Mouse (Mus musculus): ENCODE measurements around the gene Llph. TPM values are rescaled to one million over a fixed set of nuclear protein-coding genes. Genes with fewer than 3 reads are reported as not detected.

Llph gene
- total and polyA plus RNA-seq, 3 experiments = 4.5 to 8.8 (median 8.5) TPM

DNA sequence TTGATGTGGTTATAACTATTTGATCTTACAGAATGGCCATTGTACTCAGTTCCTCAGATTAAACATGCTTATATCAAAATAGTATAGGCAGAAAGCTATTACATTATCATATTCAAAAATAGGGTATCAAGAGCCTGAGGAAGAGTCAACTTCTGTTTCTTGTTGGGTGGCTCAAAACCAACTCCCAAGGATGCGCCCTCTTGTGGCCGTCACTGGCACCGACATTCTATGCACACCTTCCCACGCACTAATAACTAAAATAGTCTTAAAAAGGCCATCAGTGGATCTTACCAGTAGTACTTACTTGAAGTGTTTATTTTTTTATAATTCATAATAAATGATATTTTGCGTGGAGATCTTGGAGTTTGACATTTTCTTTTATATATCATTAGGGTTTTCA, 4.8 kb downstream of the Llph start:
- Histone ChIP-seq H3K27me3 (ENCODE audit: control insufficient read depth, insufficient read depth, low read length) (no peaks in the 10 kb centered on the region), H3K79me2 (replicated peaks; ENCODE audit: control insufficient read depth, insufficient read depth, low read length) (no peaks in the 10 kb centered on the region), H3K27ac (no peak overlapping the region), H3K4me3 (no peak overlapping the region), H3K4me1 (ENCODE audit: control insufficient read depth, insufficient read depth, low read length) (peaks cover 4% of the 10 kb centered on the region), H3K9ac (ENCODE audit: low read depth, low read length) (no peak overlapping the region), H3K36me3 (ENCODE audit: control insufficient read depth, insufficient read depth, low read length) (no peaks in the 10 kb centered on the region)
- peak; percentile 90 for TF ChIP-seq CTCF (IDR thresholded peaks at IDR 0.05)
- TF ChIP-seq EP300 (IDR thresholded peaks at IDR 0.05; ENCODE audit: insufficient read depth, low read depth, low read length) = no peak
- 29% methylated on average over 5 of the region's 5 CpGs for WGBS
- intact Hi-C loops (cut with DNase I) = no loop called here
- peak; percentile 55 to 76 for DNase-seq

DNA sequence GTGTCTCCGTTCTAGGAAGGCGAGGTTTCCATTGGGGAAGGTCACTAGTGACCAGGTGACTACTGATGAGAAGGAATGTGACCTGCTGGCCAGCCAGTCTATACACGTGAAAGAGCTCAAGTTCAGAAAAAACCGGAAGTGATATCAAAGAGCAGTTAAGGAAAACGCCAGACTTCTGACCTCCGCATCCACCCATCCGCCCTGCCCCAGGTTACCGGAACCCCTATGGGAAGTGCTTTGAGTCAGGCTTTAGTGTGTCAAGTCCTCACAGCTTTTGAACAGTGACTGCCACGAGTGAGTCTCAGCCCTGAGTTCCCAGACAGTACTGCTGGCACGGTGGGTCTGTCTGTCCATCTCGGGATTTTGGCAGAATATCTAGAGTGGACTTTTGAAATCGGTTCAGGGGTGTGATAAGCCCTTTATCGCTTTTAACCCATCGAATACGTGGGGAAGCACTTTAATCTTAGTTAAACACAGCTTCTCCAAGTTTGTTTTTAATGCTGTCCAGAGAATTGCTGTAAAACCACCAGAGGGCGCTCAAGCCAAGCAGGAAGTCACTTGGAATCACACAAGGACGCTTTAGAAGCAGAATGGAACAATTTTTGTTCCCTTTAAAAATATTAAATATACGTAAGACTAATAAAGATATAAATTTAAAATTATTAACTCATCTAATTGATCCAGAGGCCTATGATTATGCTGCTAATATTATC, 6.9 kb downstream of the Llph start:
- TF ChIP-seq EP300 (IDR thresholded peaks at IDR 0.05; ENCODE audit: insufficient read depth, low read depth, low read length) = no peak
- no peak for TF ChIP-seq POLR2A (IDR thresholded peaks at IDR 0.05; ENCODE audit: insufficient read depth, low read depth, low read length)
- peak; percentile 90 for TF ChIP-seq CTCF (IDR thresholded peaks at IDR 0.05)
- peak overlapping the region; percentile 9; the same call in 1 of the 2 replicates for H3K27ac ChIP-seq
- intact Hi-C loops (cut with DNase I) = no loop called here

DNA sequence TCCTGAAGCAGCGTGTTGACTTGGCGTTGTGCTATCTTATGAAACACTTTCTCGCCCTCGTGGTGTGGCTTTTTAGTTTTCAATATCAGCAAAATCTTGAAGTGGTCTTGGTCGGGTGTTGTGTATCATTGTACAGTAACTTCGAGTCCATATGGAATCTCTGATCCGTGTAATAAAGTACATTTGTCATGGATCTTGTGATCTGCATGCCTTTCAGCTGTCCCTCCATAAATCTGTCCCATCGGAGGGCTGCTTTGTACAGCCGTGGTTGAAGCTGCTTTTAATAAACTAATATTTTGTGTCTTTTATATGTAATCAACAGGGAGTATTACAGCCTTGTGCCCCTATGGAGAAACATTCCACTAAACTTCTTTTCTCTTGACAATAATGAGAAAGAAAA, 10.0 kb downstream of the Llph start:
- TF ChIP-seq CTCF (IDR thresholded peaks at IDR 0.05) (no peak), POLR2A (IDR thresholded peaks at IDR 0.05; ENCODE audit: insufficient read depth, low read depth, low read length) (no peak), EP300 (IDR thresholded peaks at IDR 0.05; ENCODE audit: insufficient read depth, low read depth, low read length) (no peak)
- intact Hi-C loops (cut with DNase I) = no loop called here

More for the DNA sequence above, 6.9 kb downstream of the Llph start:
- 19% methylated on average over 18 of the region's 18 CpGs for WGBS
- H3K27me3 ChIP-seq (ENCODE audit: control insufficient read depth, insufficient read depth, low read length) = no peaks in the 10 kb centered on the region
- peaks cover 2% of the 10 kb centered on the region for H3K4me1 ChIP-seq (ENCODE audit: control insufficient read depth, insufficient read depth, low read length)
- no peaks in the 10 kb centered on the region for H3K79me2 ChIP-seq (replicated peaks; ENCODE audit: control insufficient read depth, insufficient read depth, low read length)
- DNase-seq = peak; percentile 48 to 56
- peak overlapping the region; percentile 47 for H3K9ac ChIP-seq (ENCODE audit: low read depth, low read length)
- no peaks in the 10 kb centered on the region for H3K36me3 ChIP-seq (ENCODE audit: control insufficient read depth, insufficient read depth, low read length)
- peak overlapping the region; percentile 22; the same call in 1 of the 2 replicates for H3K4me3 ChIP-seq

DNA sequence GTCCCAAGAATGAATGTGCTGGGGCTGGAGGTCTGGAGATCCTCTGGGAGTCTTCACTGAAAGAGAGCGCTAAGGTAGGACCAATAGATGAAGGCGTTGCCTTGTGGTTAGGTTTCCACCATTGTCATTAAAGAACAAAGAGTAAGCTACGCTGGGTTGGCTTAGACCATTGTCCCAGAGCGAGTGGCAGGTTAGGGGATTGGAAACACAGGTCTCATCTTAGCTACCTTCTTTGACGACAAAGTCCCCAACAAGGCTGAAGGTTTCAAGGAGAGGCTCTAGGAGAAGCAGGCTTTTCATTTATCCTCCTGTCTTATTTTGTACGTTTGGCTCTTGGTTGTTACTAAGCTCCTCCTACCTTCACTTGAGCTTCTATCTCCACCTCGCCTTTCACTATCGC, 11.4 kb downstream of the Llph start:
- Histone ChIP-seq H3K36me3 (ENCODE audit: control insufficient read depth, insufficient read depth, low read length) (no peaks in the 10 kb centered on the region), H3K27ac (no peak overlapping the region), H3K4me1 (ENCODE audit: control insufficient read depth, insufficient read depth, low read length) (peaks cover 2% of the 10 kb centered on the region), H3K4me3 (no peak overlapping the region), H3K79me2 (replicated peaks; ENCODE audit: control insufficient read depth, insufficient read depth, low read length) (no peaks in the 10 kb centered on the region), H3K9ac (ENCODE audit: low read depth, low read length) (no peak overlapping the region), H3K27me3 (ENCODE audit: control insufficient read depth, insufficient read depth, low read length) (no peaks in the 10 kb centered on the region)
- no peak for DNase-seq
- intact Hi-C loops (cut with DNase I) = no loop called here
- TF ChIP-seq EP300 (IDR thresholded peaks at IDR 0.05; ENCODE audit: insufficient read depth, low read depth, low read length) = no peak
- TF ChIP-seq POLR2A (IDR thresholded peaks at IDR 0.05; ENCODE audit: insufficient read depth, low read depth, low read length) = no peak
- no peak for TF ChIP-seq CTCF (IDR thresholded peaks at IDR 0.05)
- 86% methylated on average over 8 of the region's 8 CpGs for WGBS

More for the DNA sequence above, 10.0 kb downstream of the Llph start:
- Histone ChIP-seq H3K4me1 (ENCODE audit: control insufficient read depth, insufficient read depth, low read length) (peaks cover 2% of the 10 kb centered on the region), H3K36me3 (ENCODE audit: control insufficient read depth, insufficient read depth, low read length) (no peaks in the 10 kb centered on the region), H3K27me3 (ENCODE audit: control insufficient read depth, insufficient read depth, low read length) (no peaks in the 10 kb centered on the region), H3K4me3 (no peak overlapping the region), H3K27ac (no peak overlapping the region), H3K79me2 (replicated peaks; ENCODE audit: control insufficient read depth, insufficient read depth, low read length) (no peaks in the 10 kb centered on the region), H3K9ac (ENCODE audit: low read depth, low read length) (no peak overlapping the region)
- no peak for DNase-seq
- WGBS = 78% methylated on average over 9 of the region's 9 CpGs

DNA sequence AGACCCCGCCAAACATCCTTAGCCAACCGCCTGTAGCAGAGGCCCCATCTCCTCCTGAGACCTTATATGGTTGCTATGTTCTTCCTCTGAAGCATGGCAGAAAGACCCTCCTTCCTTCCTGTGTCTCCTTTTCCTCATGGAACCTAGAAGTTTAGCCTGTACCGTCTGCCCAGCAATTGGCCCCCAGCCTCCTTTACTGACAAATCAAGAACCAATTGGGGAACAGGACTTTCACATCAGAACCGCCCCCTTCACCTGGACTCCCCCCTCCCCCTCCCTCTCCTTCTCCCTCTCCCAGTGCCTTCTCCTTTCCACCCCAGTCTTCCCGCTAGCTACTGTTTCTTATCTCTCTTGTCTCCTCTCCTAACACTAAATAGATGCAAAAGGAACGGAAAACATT, 12.6 kb downstream of the Llph start:
- intact Hi-C loops (cut with DNase I) = no loop called here
- Histone ChIP-seq H3K9ac (ENCODE audit: low read depth, low read length) (no peak overlapping the region), H3K36me3 (ENCODE audit: control insufficient read depth, insufficient read depth, low read length) (no peaks in the 10 kb centered on the region), H3K4me3 (no peak overlapping the region), H3K27me3 (ENCODE audit: control insufficient read depth, insufficient read depth, low read length) (no peaks in the 10 kb centered on the region), H3K79me2 (replicated peaks; ENCODE audit: control insufficient read depth, insufficient read depth, low read length) (no peaks in the 10 kb centered on the region), H3K4me1 (ENCODE audit: control insufficient read depth, insufficient read depth, low read length) (no peaks in the 10 kb centered on the region), H3K27ac (no peak overlapping the region)
- TF ChIP-seq EP300 (IDR thresholded peaks at IDR 0.05; ENCODE audit: insufficient read depth, low read depth, low read length) (no peak), CTCF (IDR thresholded peaks at IDR 0.05) (no peak), POLR2A (IDR thresholded peaks at IDR 0.05; ENCODE audit: insufficient read depth, low read depth, low read length) (no peak)
- WGBS = 41% methylated on average over 6 of the region's 6 CpGs
- no peak for DNase-seq

DNA sequence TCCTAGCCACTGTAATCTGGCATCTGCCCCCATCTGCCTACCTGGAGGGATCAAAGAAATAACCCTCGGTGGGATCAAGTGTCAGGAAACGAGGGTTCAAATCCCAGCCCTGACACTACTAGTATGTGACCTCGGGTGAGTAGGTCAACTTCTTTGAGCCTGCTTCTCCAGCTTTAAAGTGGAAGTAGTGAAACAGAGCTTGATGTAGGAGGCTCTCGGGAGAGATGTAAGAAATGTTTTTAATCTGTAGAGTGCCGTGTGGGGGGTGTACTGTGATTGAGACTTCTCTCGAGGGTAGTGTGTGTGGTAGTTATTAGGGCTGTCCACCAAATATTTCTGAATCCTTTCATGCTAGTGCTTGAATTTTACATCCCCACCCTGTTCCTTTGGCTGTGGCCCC, 15.6 kb downstream of the Llph start:
- Histone ChIP-seq H3K27ac (no peak overlapping the region), H3K27me3 (ENCODE audit: control insufficient read depth, insufficient read depth, low read length) (no peaks in the 10 kb centered on the region), H3K4me1 (ENCODE audit: control insufficient read depth, insufficient read depth, low read length) (no peaks in the 10 kb centered on the region), H3K4me3 (no peak overlapping the region), H3K9ac (ENCODE audit: low read depth, low read length) (no peak overlapping the region), H3K36me3 (ENCODE audit: control insufficient read depth, insufficient read depth, low read length) (no peaks in the 10 kb centered on the region), H3K79me2 (replicated peaks; ENCODE audit: control insufficient read depth, insufficient read depth, low read length) (no peaks in the 10 kb centered on the region)
- intact Hi-C loops (cut with DNase I) = loop anchor here (10.0 kb wide), 1 partner anchor 1012 kb away; no protein-coding TSS in a partner anchor
- TF ChIP-seq CTCF (IDR thresholded peaks at IDR 0.05) = no peak
- no peak for TF ChIP-seq EP300 (IDR thresholded peaks at IDR 0.05; ENCODE audit: insufficient read depth, low read depth, low read length)
- TF ChIP-seq POLR2A (IDR thresholded peaks at IDR 0.05; ENCODE audit: insufficient read depth, low read depth, low read length) = no peak
- 58% methylated on average over 6 of the region's 6 CpGs for WGBS
- no peak for DNase-seq
